Mouse (Mus musculus) embryonic facial prominence, embryonic 12.5 days (tissue): ENCODE data around the gene Wnt6. TPM values are rescaled to one million over a fixed set of nuclear protein-coding genes. Genes with fewer than 3 reads are reported as not detected.

Experiments
- ATAC-seq: fragments of 200-750 bp; cut with Nextera tagmentation; 2 replicates; pipeline ENCODE4 v1.8.0; 2017; ENCODE audit not compliant: insufficient number of reproducible peaks, insufficient read depth, low FRiP score, low TSS enrichment
- H3K27ac ChIP-seq: fragments of 300-500 bp; sonication (generic); 2 replicates; pipeline ENCODE4 v1.5.1; 2016; ENCODE audit warnings: mild to moderate bottlenecking
- H3K27me3 ChIP-seq: fragments of 300-500 bp; sonication (generic); 2 replicates; pipeline ENCODE4 v1.6.1; 2016; ENCODE audit warnings: mild to moderate bottlenecking, moderate library complexity
- H3K36me3 ChIP-seq: fragments of 300-500 bp; sonication (generic); 2 replicates; pipeline ENCODE4 v1.6.1; 2016; ENCODE audit warnings: mild to moderate bottlenecking
- H3K4me1 ChIP-seq: fragments of 300-500 bp; sonication (generic); 2 replicates; pipeline ENCODE4 v1.6.1; 2016
- H3K4me2 ChIP-seq: fragments of 300-500 bp; sonication (generic); replicated peaks from 2 replicates; pipeline ENCODE4 v1.6.1; 2016; ENCODE audit warnings: mild to moderate bottlenecking, moderate library complexity
- H3K4me3 ChIP-seq: fragments of 300-500 bp; sonication (generic); 2 replicates; pipeline ENCODE4 v1.5.1; 2016; ENCODE audit warnings: mild to moderate bottlenecking
- H3K9ac ChIP-seq: fragments of 300-500 bp; sonication (generic); 2 replicates; pipeline ENCODE4 v1.6.1; 2016; ENCODE audit warnings: mild to moderate bottlenecking, moderate library complexity
- H3K9me3 ChIP-seq: fragments of 300-500 bp; sonication (generic); 2 replicates; pipeline ENCODE4 v1.6.1; 2016; ENCODE audit warnings: mild to moderate bottlenecking, moderate library complexity
- WGBS: fragments of 180-500 bp; shearing (Covaris S2); methylation state at CpG from one replicate; pipeline ENCODE4 v1.1.7; 2016; 5-methylcytosine and 5-hydroxymethylcytosine counted together
- polyA plus RNA-seq: library from polyadenylated mRNA; unstranded; fragments of >200 nt; fragmentation: Nextera tagmentation; extraction: Ambion mirVana; gene quantifications from 2 replicates; pipeline ENCODE4 v1.2.1, GENCODE M21; 2016

Wnt6 gene
- polyA plus RNA-seq, 1 experiment from 2014 or later, result 30.8 TPM

DNA sequence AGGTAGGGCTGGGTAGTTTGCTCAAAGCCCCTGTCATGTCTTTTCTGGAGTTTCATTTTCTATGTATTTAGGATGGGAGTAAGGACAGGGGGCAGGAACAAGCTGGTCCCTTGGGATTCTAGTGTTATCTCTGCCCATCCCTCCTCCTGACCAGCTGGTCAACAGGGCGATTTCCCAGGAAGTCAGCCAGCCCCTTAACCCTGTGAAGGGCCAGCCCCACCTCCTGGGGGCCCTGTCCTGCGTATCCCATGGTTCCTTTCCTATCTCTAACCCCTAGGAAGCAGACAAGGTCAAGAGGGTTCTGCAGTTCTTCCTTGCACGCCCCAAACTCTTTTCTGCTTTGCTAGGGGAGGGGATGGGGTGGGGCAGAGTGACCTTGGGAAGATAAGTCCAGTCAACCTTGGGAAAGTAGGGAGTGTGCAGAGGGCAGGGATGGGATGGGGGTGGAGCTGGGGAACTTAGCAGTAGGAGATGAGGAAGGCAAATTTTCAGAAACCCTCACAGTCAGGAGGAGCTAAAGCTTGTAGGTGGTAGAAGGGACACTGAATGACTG, 7.3 kb downstream of the Wnt6 start:
- H3K4me3 ChIP-seq, result no peak overlapping the region
- no peak for ATAC-seq
- no peaks in the 10 kb centered on the region for H3K36me3 ChIP-seq
- H3K9ac ChIP-seq, result no peak overlapping the region
- H3K4me1 ChIP-seq, result peaks cover 11% of the 10 kb centered on the region; the same call in 1 of the 2 replicates
- no peak overlapping the region for H3K27ac ChIP-seq
- H3K9me3 ChIP-seq, result no peaks in the 10 kb centered on the region
- H3K4me2 ChIP-seq, result no peak overlapping the region
- WGBS, result 29% methylated on average over 3 of the region's 3 CpGs
- H3K27me3 ChIP-seq, result peaks cover 87% of the 10 kb centered on the region

DNA sequence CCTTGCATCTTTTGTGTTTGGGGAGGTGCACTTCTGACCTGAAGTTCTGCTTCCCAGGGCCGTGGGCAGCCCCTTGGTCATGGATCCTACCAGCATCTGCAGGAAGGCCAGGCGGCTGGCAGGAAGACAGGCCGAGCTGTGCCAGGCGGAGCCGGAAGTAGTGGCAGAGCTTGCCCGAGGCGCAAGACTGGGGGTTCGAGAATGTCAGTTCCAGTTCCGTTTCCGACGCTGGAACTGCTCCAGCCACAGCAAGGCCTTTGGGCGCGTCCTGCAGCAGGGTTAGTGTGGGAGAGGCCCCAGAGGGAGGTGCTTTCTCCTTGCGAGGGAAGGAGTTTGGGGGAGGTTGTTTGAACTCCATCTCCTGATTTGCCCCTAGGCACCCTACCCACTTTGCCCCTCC, 10.4 kb downstream of the Wnt6 start:
- no peak for ATAC-seq
- H3K4me2 ChIP-seq, result no peak overlapping the region; the same call in 1 of the 2 replicates
- H3K4me3 ChIP-seq, result no peak overlapping the region
- no peaks in the 10 kb centered on the region for H3K36me3 ChIP-seq
- H3K27ac ChIP-seq, result no peak overlapping the region
- H3K27me3 ChIP-seq, result peaks cover 85% of the 10 kb centered on the region
- H3K4me1 ChIP-seq, result peaks cover 13% of the 10 kb centered on the region; the same call in 1 of the 2 replicates
- WGBS, result 4% methylated on average over 14 of the region's 14 CpGs
- H3K9me3 ChIP-seq, result no peaks in the 10 kb centered on the region
- no peak overlapping the region for H3K9ac ChIP-seq

DNA sequence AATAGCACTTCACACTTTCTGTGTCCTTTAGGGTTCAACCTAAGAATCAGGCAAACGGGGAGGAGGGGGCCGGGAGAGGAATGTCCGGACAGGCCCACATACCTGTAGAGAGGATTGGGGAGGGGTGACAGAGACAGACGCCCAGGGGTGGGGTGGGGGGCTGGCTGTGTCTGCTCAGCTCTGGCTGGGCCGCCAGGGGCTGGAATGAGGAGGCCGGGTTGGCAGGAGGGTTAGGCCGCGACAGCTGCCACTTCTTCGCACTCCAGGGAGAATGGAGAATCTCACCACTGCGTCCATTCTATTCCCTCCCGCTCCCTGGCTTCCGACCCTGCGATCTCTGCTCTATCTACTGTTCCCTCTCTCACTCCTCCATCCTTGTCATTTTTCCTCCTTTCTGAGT, 11.9 kb downstream of the Wnt6 start:
- 3% methylated on average over 13 of the region's 13 CpGs for WGBS
- peaks cover 17% of the 10 kb centered on the region; the same call in 1 of the 2 replicates for H3K4me1 ChIP-seq
- H3K9me3 ChIP-seq, result no peaks in the 10 kb centered on the region
- ATAC-seq, result no peak
- no peak overlapping the region for H3K9ac ChIP-seq
- no peaks in the 10 kb centered on the region for H3K36me3 ChIP-seq
- H3K4me3 ChIP-seq, result peak overlapping the region; percentile 43
- H3K27ac ChIP-seq, result no peak overlapping the region
- H3K27me3 ChIP-seq, result peaks cover 95% of the 10 kb centered on the region
- H3K4me2 ChIP-seq, result peak overlapping the region; percentile 75

DNA sequence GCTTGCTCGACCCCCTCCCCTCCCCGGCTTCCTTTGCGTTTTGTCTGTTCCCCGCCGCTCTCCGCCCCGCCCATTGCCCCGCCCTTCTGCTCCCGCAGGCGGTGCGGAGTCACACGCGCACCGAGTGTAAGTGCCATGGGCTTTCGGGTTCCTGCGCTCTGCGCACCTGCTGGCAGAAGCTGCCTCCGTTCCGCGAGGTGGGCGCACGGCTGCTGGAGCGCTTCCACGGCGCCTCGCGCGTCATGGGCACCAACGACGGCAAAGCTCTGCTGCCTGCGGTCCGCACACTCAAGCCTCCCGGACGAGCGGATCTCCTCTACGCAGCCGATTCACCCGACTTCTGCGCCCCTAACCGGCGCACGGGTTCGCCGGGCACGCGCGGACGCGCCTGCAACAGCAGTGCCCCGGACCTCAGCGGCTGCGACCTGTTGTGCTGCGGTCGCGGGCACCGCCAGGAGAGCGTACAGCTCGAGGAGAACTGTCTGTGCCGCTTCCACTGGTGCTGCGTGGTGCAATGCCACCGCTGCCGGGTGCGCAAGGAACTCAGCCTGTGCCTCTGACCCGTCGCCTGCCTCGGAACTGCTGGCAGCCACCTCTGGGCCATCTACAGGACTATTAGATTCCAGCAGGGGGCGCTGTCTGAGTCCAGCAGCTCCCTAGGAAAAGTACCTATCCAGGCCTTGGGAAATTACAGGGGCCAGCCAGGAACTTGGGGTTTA, 12.5 kb downstream of the Wnt6 start:
- ATAC-seq, result no peak
- H3K36me3 ChIP-seq, result no peaks in the 10 kb centered on the region
- 2% methylated on average over 67 of the region's 67 CpGs for WGBS
- H3K27ac ChIP-seq, result peak overlapping the region; percentile 41; the same call in 1 of the 2 replicates
- H3K4me1 ChIP-seq, result peaks cover 21% of the 10 kb centered on the region
- peak overlapping the region; percentile 44; the same call in 1 of the 2 replicates for H3K9ac ChIP-seq
- H3K4me2 ChIP-seq, result peak overlapping the region; percentile 75
- H3K4me3 ChIP-seq, result peak overlapping the region; percentile 43
- no peaks in the 10 kb centered on the region for H3K9me3 ChIP-seq
- H3K27me3 ChIP-seq, result peaks cover 96% of the 10 kb centered on the region

DNA sequence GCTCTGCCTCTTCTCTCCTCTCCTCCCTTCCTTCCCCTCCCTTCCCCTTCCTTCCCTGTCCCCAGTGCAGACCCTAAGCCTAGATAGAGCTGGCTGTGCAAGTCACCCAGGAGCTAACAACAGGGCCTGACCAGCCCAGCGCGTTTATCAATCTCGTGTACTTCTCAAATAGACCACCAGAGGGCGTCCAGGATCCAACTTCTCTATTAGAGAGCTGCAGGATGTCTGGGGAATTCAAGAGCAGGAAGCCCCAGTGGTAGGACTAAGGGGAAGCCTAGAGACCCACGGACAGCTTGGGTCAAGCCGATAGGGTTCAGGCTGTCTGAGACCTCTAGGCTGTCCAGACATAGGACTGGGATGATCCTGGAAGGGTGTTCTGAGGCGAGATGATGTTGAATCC, 16.2 kb downstream of the Wnt6 start:
- Histone ChIP-seq H3K27ac (no peak overlapping the region), H3K27me3 (peaks cover 98% of the 10 kb centered on the region), H3K4me1 (peaks cover 44% of the 10 kb centered on the region), H3K9me3 (no peaks in the 10 kb centered on the region), H3K4me3 (no peak overlapping the region), H3K4me2 (no peak overlapping the region), H3K36me3 (no peaks in the 10 kb centered on the region), H3K9ac (no peak overlapping the region)
- 3% methylated on average over 7 of the region's 7 CpGs for WGBS
- ATAC-seq, result no peak

DNA sequence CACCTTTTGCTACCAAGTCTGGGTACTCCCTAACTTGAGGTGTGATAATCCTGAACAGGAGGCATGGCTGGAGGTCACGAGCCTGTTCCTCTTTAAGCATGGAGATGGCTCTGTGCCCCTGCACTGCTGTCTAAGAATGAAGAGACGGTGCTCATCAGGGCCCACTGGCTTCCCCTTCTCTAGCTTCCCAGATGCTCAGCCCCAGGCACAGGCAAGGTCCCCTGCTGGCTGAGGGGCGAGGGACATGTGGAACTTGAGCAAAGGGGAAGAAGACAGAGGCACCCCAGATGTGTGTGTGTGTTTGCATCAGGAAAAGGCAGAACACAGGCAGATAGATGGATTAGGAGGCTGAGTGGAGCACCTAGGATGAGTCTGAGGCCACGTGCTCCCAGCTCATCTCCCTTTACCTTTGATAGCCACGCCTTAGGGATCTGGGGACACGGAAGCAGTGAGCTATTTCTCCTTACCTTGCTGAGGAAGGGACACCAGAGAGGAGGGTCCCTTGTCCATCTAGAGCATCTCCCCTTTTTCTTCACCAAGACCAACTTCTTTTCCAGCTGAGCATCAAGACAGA, 17.0 kb downstream of the Wnt6 start:
- WGBS, result 12% methylated on average over 6 of the region's 6 CpGs
- H3K4me1 ChIP-seq, result peaks cover 49% of the 10 kb centered on the region
- no peak for ATAC-seq

DNA sequence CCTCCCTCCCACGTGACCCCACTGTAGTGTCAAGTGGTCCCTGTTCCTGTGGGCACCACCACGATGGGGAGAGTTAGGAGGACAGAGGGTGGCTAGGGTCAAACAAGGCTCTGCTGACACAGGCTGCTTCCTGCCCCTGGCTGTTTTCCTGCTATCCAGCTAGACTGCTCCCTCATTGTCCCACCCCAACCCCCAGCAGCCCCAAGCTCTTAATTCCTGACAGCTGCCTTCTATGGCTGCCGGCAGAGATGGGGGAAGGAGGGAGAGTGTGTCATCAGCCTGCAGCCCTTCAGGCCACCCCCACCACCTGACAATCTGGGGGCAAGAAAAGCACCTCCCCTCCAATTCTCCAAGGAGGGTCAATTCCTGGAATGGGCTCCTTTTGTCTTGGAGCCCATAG, 18.4 kb downstream of the Wnt6 start:
- Histone ChIP-seq H3K36me3 (no peaks in the 10 kb centered on the region), H3K4me3 (no peak overlapping the region), H3K9ac (no peak overlapping the region), H3K27me3 (peaks cover 98% of the 10 kb centered on the region), H3K4me1 (peaks cover 53% of the 10 kb centered on the region), H3K27ac (no peak overlapping the region), H3K9me3 (no peaks in the 10 kb centered on the region), H3K4me2 (no peak overlapping the region)
- no peak for ATAC-seq
- WGBS, result 2% methylated on average over 3 of the region's 3 CpGs

More for the DNA sequence above, 17.0 kb downstream of the Wnt6 start:
- H3K4me3 ChIP-seq, result no peak overlapping the region
- peaks cover 98% of the 10 kb centered on the region for H3K27me3 ChIP-seq
- H3K4me2 ChIP-seq, result no peak overlapping the region
- no peaks in the 10 kb centered on the region for H3K36me3 ChIP-seq
- no peak overlapping the region for H3K9ac ChIP-seq
- H3K9me3 ChIP-seq, result no peaks in the 10 kb centered on the region
- no peak overlapping the region for H3K27ac ChIP-seq

DNA sequence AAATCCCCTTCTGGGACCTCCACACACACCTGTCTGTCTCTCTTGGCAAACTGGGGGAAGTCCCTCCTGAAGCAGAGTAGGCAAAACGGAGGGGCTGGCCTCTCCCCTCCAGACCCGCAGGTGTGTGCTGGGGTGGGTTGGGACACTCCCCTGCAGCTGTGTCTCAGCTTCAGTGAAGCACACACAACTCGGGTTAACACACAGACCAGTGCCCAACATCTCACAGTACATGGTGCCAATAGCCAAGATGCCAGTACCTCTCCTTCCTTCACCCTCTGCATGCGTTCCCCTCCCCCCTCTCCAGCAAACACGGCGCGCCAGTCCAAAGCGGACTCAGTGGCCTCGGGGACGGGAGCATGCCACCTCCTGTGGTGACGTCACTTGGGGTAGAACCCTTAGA, 19.6 kb downstream of the Wnt6 start, which contains the start of gene Wnt10a:
Gene Wnt10a, plus strand, starts transcription at position 268 of the 400 bp plus-strand sequence.
- peak within 1 kb of the TSS; percentile 60 for H3K4me2 ChIP-seq
- peaks cover 57% of the 10 kb centered on the region for H3K4me1 ChIP-seq
- peaks cover 100% of the 10 kb centered on the region for H3K27me3 ChIP-seq
- peak within 1 kb of the TSS; percentile 32 for H3K4me3 ChIP-seq
- no peaks in the 10 kb centered on the region for H3K36me3 ChIP-seq
- H3K9me3 ChIP-seq, result no peaks in the 10 kb centered on the region
- peak within 1 kb of the TSS; percentile 52 for H3K9ac ChIP-seq
- no peak for ATAC-seq
- WGBS, result 1% methylated on average over 11 of the region's 11 CpGs
- no peak within 1 kb of the TSS for H3K27ac ChIP-seq

DNA sequence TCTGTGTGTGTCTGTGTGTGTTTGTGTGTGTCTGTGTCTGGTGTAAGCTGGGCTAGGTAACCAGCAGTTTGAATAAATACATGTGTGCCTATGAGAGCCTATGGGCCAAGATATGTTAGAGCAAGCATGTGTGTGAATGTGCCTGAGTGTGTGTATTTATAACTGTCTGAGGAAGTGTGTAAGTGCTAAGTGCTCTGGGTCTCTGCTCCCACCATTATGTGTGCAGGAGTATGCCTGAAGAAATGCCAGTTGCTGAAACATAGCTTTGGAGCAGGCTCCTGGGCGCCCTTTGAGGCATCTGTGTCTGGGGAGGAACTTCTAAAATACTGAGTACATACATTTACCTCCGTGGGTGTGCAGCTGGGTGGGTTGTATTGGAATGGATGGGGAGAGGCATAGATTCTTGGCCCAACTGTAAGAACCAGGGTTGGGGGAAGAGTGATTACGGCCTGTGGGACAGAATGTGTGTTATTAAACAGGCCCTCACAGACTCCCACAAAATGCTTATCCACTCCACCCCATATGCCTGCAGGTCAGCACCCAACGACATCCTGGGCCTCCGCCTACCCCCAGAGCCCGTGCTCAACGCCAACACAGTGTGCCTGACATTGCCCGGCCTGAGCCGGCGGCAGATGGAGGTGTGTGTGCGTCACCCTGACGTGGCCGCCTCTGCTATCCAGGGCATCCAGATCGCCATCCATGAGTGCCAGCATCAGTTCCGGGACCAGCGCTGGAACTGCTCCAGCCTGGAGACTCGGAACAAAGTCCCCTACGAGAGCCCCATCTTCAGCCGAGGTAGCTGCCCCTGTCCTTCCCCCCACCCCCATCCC, 21.4 kb downstream of the Wnt6 start:
- Histone ChIP-seq H3K27me3 (peaks cover 99% of the 10 kb centered on the region), H3K9ac (no peak overlapping the region), H3K27ac (no peak overlapping the region), H3K4me2 (no peak overlapping the region), H3K9me3 (no peaks in the 10 kb centered on the region), H3K4me3 (no peak overlapping the region), H3K36me3 (no peaks in the 10 kb centered on the region), H3K4me1 (peaks cover 57% of the 10 kb centered on the region)
- WGBS, result 9% methylated on average over 19 of the region's 19 CpGs
- ATAC-seq, result no peak

DNA sequence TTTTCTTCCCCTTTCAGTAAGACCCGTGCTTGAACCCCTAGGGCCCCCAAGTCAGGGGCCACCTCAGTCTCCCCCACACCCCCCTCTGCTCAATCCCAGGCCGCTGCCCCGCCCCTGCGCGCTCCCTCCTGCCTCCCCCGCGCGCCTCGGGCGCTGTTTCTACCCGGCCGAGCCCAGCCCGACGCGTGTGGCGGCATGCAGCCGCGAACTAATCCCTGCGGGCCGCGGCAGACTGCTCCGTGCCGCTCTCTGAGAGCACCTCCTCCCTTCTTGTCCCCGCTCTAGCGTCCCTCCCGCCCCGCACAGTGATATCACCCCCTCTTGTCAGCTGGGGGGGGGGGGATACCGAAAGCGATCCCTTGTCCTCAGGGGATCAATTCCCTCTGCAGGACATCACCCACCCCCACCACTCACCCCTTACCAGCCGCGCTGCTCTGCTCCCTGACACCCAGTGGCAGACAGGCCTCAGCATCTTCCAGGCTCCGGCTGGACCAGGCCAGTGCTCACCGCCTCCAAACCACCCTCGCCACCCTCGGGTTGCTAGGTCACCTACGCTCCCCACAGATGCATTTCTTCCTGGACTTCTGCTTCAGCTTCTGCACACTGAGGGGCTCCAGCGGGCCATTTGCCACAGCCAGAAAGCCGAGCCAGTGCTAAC, 22.9 kb downstream of the Wnt6 start:
- Histone ChIP-seq H3K4me3 (peak overlapping the region; percentile 30), H3K9ac (no peak overlapping the region; the same call in 1 of the 2 replicates), H3K4me2 (peak overlapping the region; percentile 50), H3K4me1 (peaks cover 55% of the 10 kb centered on the region), H3K36me3 (no peaks in the 10 kb centered on the region), H3K9me3 (no peaks in the 10 kb centered on the region), H3K27me3 (peaks cover 99% of the 10 kb centered on the region), H3K27ac (no peak overlapping the region)
- WGBS, result under 1% methylated on average over 35 of the region's 38 CpGs
- ATAC-seq, result no peak; the same call in 1 of the 2 replicates

DNA sequence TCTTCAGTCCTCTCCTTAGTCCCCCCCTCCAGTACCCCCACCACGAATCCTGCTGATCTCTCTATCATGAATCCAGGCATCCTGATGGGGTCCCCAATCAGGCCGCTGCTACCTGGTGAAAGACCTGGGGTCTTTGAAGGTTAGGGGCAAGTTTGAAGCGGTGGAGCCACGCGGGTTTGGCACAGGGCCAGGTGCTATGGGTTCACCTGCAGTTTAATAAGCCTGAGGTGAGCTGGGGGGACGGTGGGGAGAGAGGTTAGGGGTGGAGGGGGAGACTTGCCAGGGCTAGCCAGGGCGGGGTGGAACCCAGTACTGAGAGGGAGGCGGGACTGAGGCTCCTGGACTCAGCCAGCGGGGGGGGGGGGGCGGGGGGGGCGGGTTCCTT, 23.4 kb downstream of the Wnt6 start:
- Histone ChIP-seq H3K27ac (no peak overlapping the region), H3K4me1 (peaks cover 50% of the 10 kb centered on the region), H3K27me3 (peaks cover 99% of the 10 kb centered on the region), H3K36me3 (no peaks in the 10 kb centered on the region), H3K9ac (no peak overlapping the region), H3K9me3 (no peaks in the 10 kb centered on the region), H3K4me3 (peak overlapping the region; percentile 30; the same call in 1 of the 2 replicates), H3K4me2 (peak overlapping the region; percentile 50)
- ATAC-seq, result no peak
- 2% methylated on average over 6 of the region's 11 CpGs for WGBS
